Mouse (Mus musculus) fat pad, adult 2 months (tissue): Measurements from ENCODE around the gene Ergic2.
A peak's percentile ranks its signal among the peaks of the same experiment; 100 is the strongest.
"Not testable (repeated sequence)": the region's sequence is repeated elsewhere in the genome, so short reads cannot be mapped to it uniquely, and the experiment has no call there.

Experiments
- DNase-seq: peaks from one replicate; pipeline ENCODE4 v3.0.0-alpha.2; 2011; ENCODE audit warnings: low read depth, low spot score; ENCODE audit errors: extremely low read depth

Ergic2 gene

DNA sequence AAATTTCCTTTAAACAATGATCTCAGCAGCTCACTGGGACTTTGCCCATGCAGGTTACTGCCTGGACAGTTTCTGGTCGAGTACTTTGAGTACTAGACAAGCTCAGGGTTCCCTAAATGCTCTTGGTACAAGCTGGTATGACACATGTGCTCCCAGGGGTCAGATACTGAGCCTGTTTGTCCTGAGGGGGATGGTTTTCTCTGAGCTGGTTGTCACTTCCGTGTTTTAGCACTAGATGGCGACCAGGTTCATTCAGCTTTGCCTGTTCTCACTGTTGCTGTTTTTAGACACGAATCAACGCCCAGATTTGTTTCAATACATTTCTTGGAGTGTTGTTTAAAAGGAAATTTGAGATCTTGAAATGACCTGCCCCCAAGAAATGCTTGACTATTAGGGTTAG lies 2.6 kb upstream of the Ergic2 start:
- DNase-seq, result no peak

DNA sequence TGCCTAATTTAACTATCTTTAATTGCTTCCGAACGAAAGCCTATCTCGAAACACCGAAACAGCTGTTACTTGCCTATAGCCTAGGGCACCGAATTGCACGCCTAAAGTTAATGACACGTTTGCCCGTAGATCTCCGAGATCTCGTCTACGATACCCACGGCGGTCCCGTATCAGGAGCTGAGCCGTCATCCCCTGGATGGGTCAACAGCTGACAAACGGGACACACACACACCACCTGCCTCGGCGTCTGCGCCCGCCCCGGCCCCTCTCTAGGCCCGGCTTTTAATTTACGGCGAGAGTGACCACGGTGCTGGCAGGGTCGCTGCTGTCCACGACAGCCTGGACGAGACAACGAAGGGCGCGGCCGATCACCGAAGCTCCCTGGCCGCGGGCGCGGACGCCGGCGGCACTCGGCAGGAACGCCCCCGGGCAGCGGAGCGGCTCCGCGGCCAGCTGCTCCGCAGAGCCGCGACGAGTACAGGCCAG lies 740 bp downstream of the Ergic2 start:
- no peak for DNase-seq

DNA sequence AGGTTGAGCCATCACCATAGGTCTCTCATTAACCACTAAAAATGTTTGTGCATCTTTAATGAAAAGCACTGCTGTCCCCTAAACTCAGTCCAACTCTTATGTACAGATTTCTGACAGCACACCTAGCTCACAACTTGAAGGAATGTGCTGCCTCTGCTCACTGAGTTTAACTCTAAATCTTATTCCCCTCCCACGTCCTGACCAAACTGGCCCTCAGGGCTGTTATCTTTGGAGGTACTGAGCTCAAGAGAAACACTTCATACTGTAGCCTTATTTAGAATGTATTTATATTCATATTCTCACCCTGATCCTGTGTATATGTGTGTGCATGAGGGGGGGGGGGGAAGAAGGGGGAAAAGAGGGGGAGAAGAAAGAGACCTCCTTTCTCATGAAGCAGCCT lies 4.7 kb downstream of the Ergic2 start:
- DNase-seq, result peak; percentile 65

DNA sequence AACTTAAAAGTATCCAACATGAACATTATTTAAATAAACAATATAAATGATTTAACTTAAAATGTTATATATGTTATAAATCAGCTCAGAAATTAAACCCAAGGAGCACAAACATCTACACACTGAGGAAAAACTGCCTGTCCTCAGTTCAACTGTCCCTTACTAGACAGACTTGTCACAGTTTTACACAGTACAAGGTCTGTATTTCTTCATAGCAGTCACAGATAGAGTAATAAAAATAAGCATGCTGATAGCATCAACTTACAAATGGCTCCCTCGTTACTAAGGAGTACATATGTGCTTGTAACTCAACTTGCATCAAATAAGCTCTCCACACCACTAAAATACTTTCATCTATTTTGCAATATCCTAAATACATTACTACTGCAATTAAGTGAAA lies 7.0 kb downstream of the Ergic2 start:
- no peak for DNase-seq

DNA sequence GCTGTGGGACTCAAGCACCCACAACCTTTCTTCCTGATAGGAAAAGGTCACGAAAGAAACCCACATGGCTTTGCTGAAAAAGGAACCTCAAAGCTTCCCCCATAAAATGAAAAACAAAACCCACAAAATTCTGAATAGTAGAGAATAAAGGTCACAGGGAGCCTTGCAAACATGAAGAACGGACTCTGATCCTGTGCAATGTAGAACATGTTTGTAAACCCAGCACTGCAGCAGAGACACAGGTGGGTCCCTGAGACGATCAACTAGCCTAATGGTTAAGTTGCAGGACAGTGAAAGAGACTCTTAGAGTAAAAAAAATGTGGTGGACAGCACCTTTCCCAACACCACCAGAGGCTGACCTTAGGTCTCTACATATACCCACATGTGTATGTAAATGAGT lies 12.4 kb downstream of the Ergic2 start:
- no peak for DNase-seq

DNA sequence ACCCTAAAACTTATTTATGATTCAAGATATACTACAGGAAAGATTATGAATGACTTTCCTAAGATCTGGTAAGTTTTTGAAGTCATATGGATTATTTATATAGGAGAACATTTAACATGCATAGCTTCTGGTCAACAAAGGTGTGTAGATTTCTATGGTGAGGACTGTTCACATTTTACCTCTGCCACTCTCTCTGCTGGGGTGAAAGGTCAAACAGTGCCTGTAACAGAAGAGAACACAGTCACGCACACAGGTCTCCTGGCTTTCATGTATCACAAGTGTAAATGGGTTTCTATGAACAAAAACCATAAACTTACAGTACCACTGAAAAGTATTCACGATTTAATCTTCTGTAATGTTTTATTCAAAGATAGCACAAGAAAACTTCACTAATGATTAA lies 13.0 kb downstream of the Ergic2 start:
- no peak for DNase-seq

DNA sequence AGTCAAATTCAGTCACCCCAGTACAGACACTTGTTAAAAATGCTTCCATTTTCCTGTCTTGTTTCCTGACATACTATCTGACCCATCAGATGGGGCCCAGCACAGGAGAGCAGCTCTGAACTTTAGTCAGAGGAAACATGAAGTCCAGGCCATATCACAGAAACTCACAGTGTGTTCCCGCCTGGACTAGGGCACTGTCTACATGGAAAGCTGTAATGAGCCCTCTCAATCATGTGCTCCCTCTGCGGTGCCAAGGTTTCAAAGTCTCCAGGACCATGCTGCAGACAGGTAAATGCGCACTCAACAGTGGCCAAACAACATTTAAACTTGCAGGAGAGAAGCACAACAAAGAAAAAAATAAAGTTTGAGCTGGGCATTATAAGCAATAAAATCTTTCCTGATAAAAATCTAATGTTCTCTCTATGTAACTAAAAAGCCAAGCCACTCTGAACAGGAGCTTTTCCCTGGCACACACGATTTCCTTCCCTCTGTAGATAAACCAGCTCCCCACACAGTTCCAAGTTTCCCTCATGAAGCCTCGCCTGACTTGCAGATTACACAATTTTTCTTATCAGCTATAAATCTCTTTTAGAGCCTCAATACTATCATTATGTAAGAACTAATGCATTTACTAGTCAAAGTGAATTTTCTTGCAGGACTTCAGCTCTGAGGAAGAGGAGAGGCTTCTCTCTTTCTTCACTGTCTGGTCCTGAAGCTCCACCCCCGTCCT lies 18.0 kb downstream of the Ergic2 start:
- DNase-seq, result no peak

DNA sequence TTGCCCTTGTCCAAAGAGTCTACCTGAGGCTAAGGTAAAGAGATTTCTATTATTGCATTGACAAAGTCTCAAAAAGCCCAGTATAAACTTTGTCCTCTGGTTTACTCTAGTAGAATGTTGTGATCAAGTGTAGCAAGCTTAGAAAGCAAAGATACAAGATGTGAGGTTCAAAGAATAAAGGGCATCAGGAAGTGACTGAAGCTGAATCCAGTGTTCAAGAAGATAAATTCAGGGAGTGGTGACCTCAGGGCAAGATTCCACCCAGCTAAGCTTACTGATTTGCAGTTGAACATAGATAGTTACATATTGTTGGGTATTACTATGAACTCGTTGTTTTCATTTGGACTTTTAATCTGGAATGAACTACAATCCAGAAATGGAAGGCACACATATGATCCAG lies 26.5 kb downstream of the Ergic2 start:
- DNase-seq, result no peak

DNA sequence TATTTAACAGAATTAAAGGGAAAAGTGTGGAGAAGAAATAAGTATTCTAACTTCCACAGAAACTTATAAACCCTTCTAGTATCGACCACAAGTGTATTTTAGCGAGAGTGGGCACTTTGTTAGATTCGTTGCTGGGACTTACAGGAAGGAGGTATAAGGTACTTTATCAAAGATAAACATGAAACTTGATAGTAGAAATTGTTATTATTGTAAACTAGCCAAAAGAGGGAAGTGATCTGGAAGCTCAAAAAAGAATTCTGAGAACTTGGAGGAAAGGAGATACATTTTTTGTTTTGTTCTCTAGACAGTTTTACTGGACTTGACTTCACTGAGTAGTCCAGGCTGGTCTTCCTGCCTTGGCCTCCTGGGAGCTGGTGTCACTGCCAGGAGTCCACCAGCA lies 39.3 kb downstream of the Ergic2 start:
- DNase-seq, result no peak

DNA sequence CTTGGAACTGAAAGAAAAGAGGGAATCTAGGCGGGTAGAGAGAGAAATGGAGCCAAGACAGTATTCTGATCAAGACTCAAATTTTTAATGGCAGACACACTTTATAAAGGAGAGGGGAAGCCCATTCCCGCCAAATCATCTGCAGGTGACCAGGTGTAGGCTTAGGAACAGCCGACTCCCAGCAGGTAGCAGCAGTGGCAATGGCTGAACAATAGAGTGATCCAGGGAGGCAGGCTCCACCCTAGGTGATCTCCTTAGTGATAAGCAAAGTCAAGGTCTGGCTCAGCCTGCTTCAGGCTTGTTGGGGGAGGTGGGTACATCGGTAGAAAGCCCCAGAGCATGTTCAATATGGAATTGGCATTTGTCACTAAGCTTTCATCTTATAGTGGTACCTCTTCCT lies 59.9 kb downstream of the Ergic2 start:
- not testable (repeated sequence) for DNase-seq

DNA sequence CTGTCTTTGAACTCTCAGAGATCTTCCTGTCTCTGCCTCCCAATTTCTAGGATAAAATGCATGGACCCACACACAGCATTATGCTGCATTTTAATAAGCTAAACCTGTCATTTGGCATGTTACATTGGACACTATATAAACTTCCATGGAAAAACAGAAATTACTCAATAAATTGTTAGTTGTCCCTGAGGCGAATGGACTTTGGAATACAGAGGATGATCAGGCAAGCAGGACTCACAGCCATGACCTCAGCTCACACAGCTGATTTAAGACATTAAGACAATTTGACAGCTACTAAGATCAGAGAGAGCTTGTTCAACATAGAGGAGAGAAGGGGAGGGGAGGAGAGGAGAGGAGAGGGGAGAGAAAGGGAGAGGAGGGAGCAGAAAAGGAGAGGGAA lies 69.8 kb downstream of the Ergic2 start:
- peak; percentile 4 for DNase-seq

DNA sequence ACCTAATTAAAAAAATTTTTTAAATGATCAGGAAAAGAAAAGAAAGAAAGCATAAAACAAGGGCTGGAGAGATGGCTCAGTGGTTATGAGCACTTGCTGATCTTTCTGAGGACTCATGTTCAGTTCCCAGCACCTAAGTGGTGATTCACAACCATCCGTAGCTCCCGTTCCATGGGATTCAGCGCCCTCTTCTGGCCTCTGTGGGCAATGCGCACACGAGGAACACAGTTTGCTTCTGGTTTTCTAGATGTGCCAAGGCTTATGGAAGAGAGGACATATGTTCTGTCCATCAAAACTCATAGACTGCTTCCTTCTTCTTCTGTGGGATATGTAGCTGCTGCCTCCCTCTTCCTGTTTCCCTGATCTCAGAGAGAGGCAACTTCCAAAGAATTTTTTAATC lies 70.3 kb downstream of the Ergic2 start:
- no peak for DNase-seq

DNA sequence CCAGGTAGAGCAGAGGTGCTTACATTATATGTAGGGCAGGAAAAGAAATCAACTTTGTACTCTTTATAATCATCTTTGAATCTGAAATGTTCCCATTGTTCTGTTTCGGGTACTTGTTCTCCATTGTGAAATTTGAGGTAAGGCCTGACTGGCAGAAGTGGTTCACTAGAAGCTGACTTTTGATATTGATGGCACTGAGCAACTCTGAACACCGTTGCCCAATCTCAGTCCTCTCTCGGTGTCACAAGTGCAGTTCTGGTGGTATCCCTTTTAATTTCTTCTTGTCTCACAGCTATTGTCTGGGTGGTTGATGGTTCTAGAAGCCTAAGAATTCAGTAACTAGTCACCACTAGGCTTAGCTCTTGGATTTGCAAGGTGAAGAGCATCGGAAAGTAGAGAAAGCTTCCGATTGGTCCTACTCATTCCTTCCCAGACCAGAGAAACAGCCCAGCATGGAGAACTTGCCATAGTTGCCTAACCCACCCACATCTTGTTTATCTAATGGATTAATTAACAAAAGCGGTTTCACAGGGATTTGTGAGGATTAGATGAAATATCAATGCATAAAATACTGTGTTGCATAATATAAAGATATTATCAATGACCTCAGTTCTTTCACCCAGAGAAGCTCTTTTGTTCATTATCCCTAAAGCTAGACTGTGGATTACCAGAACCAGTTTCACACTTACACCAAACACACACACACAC lies 72.7 kb downstream of the Ergic2 start:
- peak; percentile 80 for DNase-seq

DNA sequence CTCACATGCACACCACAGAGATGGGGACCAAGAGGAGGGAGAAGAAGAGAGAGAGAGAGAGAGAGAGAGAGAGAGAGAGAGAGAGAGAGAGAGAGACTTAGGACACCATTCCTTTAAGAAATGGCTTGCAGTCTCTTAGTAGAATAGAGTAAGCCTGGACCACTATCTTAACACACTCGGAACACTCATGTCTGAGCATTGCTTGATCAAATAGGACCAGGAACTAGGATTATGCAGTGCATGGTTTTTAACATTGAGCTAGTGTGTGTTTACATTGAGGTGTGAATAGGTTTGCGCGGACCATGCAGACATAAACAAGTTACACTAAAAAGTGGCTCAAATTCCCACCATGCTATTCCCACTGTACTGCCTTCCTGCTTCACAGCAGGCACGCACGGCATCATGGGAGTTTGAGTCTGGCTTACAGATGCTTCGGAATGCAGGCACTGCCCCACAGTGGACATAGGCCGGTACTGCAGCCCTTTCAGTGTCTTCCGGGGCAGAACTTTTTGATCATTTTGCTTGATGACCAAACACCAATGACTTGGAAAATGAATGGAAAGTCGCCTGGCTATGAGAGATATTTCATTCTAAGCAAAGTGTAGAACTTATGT lies 76.3 kb downstream of the Ergic2 start:
- DNase-seq, result no peak

DNA sequence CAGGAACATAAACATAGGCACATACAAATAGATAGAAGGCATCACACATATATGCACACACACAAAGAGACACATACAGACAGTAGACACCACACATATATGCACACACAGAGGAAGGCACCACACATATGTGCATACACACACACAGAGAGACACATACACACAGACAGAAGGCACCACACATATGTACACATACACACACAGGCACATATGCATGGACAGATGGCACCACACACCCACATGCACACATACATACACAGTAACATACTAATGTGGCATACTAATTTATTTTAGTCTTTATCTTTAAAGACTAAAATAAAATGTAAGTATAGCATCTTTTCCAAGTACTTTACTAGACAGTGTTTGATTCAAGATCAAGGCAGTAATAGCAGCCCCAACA lies 78.6 kb downstream of the Ergic2 start:
- DNase-seq, result no peak

DNA sequence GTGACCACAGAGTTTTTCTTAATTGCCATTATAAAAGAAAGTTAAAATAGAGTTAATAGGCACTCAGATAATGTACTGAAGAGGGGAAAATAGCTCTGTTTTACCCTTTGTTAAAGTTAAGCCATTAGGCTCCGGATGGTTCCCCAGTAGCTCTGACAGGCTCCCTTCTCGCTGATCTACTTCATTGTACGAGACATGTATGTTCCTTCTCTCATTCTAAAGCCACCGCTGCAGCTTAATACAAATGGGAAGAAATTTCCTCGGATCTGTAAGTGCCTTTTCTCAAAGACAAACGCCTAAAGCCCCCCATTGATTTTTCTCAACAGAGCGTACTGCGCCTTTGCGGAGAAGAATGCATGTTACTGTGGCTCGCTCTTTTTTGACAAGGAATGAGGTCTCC lies 79.9 kb downstream of the Ergic2 start:
- DNase-seq, result no peak
